Mouse (Mus musculus) G1E (cell line): ENCODE measurements around the gene Siglec1. TPM values are rescaled to one million over a fixed set of nuclear protein-coding genes. Genes with fewer than 3 reads are reported as not detected.

Experiments used
- ATAC-seq: 2 replicates; pipeline ENCODE4 v1.8.0; 2016; ENCODE audit warnings: mild to moderate bottlenecking; ENCODE audit not compliant: insufficient number of reproducible peaks, poor library complexity, low FRiP score, severe bottlenecking; ENCODE audit errors: extremely low read depth
- DNase-seq: peaks from one replicate; pipeline ENCODE4 v3.0.0; 2012; ENCODE audit warnings: low spot score
- H3K27me3 ChIP-seq: 2 replicates; pipeline ENCODE4 v1.6.1; 2012; ENCODE audit warnings: mild to moderate bottlenecking, low read length, inconsistent platforms; ENCODE audit not compliant: insufficient read depth
- H3K36me3 ChIP-seq: replicated peaks from 2 replicates; pipeline ENCODE3; 2012; ENCODE audit warnings: mild to moderate bottlenecking, inconsistent platforms
- H3K4me1 ChIP-seq: 2 replicates; pipeline ENCODE4 v1.6.1; 2012; ENCODE audit warnings: low read depth, low read length, inconsistent platforms, mixed read lengths; ENCODE audit not compliant: insufficient read depth
- H3K4me3 ChIP-seq: 2 replicates; pipeline ENCODE4 v1.5.1; 2012; ENCODE audit warnings: low read depth, mild to moderate bottlenecking, inconsistent platforms, low read length, moderate library complexity, mixed read lengths
- H3K9me3 ChIP-seq: replicated peaks from 2 replicates; pipeline ENCODE4 v1.6.1; 2012; ENCODE audit warnings: inconsistent platforms
- CTCF ChIP-seq: IDR thresholded peaks from 2 replicates; pipeline ENCODE4 v1.5.1; 2012; ENCODE audit warnings: low read depth, low read length, inconsistent platforms, mixed read lengths
- GATA1 ChIP-seq: IDR thresholded peaks from 2 replicates; pipeline ENCODE4 v1.6.1; 2012; ENCODE audit warnings: borderline replicate concordance, low read length, inconsistent platforms, mixed read lengths
- GATA2 ChIP-seq: IDR thresholded peaks from 2 replicates; pipeline ENCODE4 v1.6.1; 2012; ENCODE audit warnings: low read depth, low read length, inconsistent platforms, borderline replicate concordance
- POLR2AphosphoS5 ChIP-seq: IDR thresholded peaks from 2 replicates; pipeline ENCODE4 v1.6.1; 2012; ENCODE audit warnings: low read depth, low read length, inconsistent platforms; ENCODE audit not compliant: insufficient replicate concordance
- TAL1 ChIP-seq: conservative IDR thresholded peaks from 2 replicates; pipeline ENCODE4 v1.6.1; 2012; ENCODE audit warnings: low read depth, low read length, inconsistent platforms, mixed read lengths
- polyA plus RNA-seq: library from polyadenylated mRNA; stranded (reverse); fragments of >175 nt; gene quantifications from 2 replicates; pipeline ENCODE4 v1.2.3, GENCODE M21; 2012
- total RNA-seq, 2 experiments: library from RNA; stranded (forward) in 1 of 2; stranded (reverse) in 1 of 2; fragments of 200-1000 nt in 1 of 2; fragments of >200 nt in 1 of 2; fragmentation: Nextera tagmentation in 1 of 2; gene quantifications; 2 replicates each; pipeline ENCODE4 v1.2.3; 2014 to 2017

Gene Siglec1
- total and polyA plus RNA-seq, 3 experiments: 0.16 TPM; not detected in 2

DNA sequence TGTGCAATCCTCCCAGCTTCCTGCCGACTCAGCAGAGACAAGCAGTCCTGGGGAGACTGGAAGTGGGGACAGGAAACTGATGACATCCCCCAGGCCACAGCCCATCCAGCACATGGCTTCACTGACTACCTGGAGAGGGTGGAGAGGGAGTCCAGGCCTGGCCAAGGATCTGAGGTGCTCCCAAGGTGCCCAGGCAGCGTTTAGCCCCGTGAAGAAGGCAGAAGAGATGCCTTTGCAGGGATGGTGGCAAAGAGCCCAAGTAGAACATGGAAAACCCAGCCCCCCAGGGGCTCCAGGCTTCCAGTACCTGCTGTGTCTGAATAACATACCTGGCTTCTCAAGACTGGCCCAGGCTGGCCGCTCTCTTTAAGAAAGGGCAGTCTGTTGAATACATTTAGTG lies 2.0 kb upstream of the Siglec1 start:
- Histone ChIP-seq H3K27me3 (peaks cover 68% of the 10 kb centered on the region), H3K36me3 (no peaks in the 10 kb centered on the region), H3K4me1 (peaks cover 10% of the 10 kb centered on the region), H3K4me3 (no peak overlapping the region), H3K9me3 (no peaks in the 10 kb centered on the region)
- ATAC-seq (no peak), DNase-seq (no peak)
- TF ChIP-seq TAL1: no peak
- no peak for TF ChIP-seq GATA2
- TF ChIP-seq CTCF: no peak

DNA sequence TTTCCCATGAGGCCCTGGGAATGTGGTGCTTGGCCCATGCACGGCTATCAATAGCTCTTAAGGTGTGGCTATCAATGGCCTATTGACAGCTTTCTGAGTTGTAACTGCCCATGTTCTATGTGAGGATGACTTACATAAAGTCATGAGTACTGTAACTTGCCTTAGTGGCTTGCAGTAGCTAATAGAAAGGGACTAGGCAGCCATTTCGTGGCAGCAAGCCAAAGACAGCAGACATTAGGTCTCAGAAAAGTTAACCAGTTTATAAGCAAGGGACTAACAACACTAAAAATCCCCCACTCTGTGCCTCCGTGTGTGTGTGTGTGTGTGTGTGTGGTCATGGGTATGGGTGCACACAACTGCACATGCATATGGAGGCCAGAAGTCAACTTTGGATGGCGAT lies 2.4 kb downstream of the Siglec1 start:
- TF ChIP-seq TAL1 (no peak), CTCF (no peak), GATA1 (no peak), POLR2AphosphoS5 (no peak), GATA2 (no peak)
- Histone ChIP-seq H3K9me3 (no peaks in the 10 kb centered on the region), H3K36me3 (no peaks in the 10 kb centered on the region), H3K27me3 (peaks cover 80% of the 10 kb centered on the region), H3K4me3 (no peak overlapping the region), H3K4me1 (peaks cover 8% of the 10 kb centered on the region)
- DNase-seq (no peak), ATAC-seq (no peak)

DNA sequence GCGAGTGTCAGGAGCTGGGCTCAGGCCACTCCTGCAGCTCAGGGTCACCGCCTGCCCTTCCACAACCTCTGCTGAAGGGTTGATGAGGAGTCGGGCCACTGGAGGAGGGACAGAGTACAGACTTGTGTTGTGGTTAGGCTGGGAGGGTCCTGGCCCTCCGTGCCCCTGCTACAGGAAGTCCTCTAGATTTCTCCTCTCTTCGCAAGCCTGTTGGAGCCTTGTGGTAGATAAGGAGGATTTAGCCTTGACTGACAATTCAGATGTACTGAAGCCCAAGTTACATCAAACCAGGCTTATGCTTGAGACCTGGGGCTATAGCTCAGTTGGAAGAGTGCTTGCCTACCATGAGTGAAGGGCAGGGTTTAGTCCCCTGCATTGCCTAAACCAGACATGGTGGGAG lies 6.1 kb downstream of the Siglec1 start:
- no peak for TF ChIP-seq GATA1
- TF ChIP-seq POLR2AphosphoS5: no peak
- no peak for TF ChIP-seq CTCF
- TF ChIP-seq TAL1: no peak
- TF ChIP-seq GATA2: no peak
- no peak for ATAC-seq

DNA sequence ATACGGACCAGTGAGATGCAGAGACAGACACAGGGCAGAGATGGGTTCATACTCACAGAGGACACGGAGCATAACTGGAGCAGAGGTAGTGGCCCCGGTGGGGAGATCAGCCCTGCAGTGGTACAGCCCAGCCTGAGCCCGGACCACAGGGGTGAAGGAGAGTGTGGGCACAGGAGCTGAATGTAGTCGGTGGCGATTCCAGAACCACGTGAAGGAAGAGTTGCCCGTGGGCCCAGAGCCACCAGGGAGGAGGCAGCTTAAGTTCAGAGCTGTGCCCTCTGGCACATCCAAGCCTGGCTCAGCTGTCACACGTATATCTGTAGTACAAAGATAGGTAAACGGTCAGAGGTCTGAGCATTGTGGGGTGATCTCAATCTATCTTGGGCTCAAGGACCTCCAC lies 14.0 kb downstream of the Siglec1 start:
- TF ChIP-seq GATA2: no peak
- no peak for TF ChIP-seq POLR2AphosphoS5
- no peak for TF ChIP-seq TAL1
- no peak for TF ChIP-seq CTCF
- TF ChIP-seq GATA1: no peak
- Histone ChIP-seq H3K9me3 (no peaks in the 10 kb centered on the region), H3K36me3 (no peaks in the 10 kb centered on the region), H3K27me3 (peaks cover 65% of the 10 kb centered on the region), H3K4me1 (peaks cover 2% of the 10 kb centered on the region; the same call in 1 of the 2 replicates), H3K4me3 (no peak overlapping the region)
- no peak for DNase-seq
- ATAC-seq: no peak

More for the DNA sequence above, 6.1 kb downstream of the Siglec1 start:
- H3K9me3 ChIP-seq: no peaks in the 10 kb centered on the region
- DNase-seq: no peak
- no peak overlapping the region for H3K4me3 ChIP-seq
- no peaks in the 10 kb centered on the region for H3K36me3 ChIP-seq
- H3K4me1 ChIP-seq: peaks cover 8% of the 10 kb centered on the region
- peaks cover 81% of the 10 kb centered on the region for H3K27me3 ChIP-seq

DNA sequence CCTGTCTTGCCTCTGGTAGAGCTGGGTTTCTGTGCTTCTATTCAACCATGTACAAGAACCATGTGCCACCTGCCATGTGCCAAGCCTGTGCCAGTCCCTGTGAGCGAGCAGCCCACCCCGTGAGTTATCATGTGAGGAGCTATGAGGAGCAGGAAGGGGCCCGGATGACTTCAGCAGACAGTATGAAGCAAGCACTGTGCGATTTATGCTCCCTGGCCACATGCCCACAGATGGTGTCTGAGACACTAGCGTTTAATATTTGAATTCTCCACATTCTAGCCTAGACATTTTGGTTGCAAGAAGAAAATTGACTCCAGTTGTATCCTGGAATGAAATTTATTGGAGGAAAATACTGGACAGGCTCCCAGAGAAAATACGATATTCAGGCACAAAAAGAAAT lies 19.1 kb downstream of the Siglec1 start:
- no peak for ATAC-seq
- H3K4me1 ChIP-seq: peaks cover 5% of the 10 kb centered on the region; the same call in 1 of the 2 replicates
- TF ChIP-seq GATA2: no peak
- TF ChIP-seq CTCF: no peak
- TF ChIP-seq TAL1: no peak
- TF ChIP-seq POLR2AphosphoS5: no peak
- no peak for TF ChIP-seq GATA1
- DNase-seq: no peak
- H3K36me3 ChIP-seq: no peaks in the 10 kb centered on the region
- H3K27me3 ChIP-seq: peaks cover 48% of the 10 kb centered on the region
- no peak overlapping the region for H3K4me3 ChIP-seq
- no peaks in the 10 kb centered on the region for H3K9me3 ChIP-seq

DNA sequence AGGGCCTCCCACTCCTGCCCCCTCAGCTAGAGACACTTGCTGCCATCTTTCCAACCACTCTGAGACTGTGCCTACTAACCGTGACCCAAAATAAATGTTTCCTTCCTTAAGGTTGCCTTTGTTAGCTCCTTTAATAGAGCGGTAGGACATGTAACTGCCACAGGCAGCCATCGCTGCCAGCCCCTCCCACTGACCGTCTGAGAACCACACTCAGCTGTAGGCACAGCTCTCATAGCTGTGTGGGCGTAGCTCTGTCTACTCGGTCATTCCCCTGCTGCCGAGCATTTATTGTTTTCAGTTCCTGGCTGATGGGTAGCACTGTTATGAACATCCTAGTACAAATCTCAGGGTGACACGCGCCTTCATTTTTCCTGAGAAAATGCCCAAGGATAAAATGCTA lies 20.2 kb downstream of the Siglec1 start:
- TF ChIP-seq POLR2AphosphoS5 (no peak), CTCF (no peak), GATA1 (no peak), GATA2 (no peak), TAL1 (no peak)
- ATAC-seq: no peak
- Histone ChIP-seq H3K4me3 (no peak overlapping the region), H3K9me3 (no peaks in the 10 kb centered on the region), H3K36me3 (no peaks in the 10 kb centered on the region), H3K4me1 (peaks cover 5% of the 10 kb centered on the region; the same call in 1 of the 2 replicates), H3K27me3 (peaks cover 48% of the 10 kb centered on the region)
- DNase-seq: no peak
